Mouse (Mus musculus) heart, postnatal 0 days (tissue): ENCODE results near the gene Ip6k3.

Experiments
- CTCF ChIP-seq: IDR thresholded peaks from 2 replicates; pipeline ENCODE4 v1.5.1; 2016; ENCODE audit warnings: antibody characterized with exemption, control low read depth, low read depth
- EP300 ChIP-seq: IDR thresholded peaks from 2 replicates; pipeline ENCODE4 v1.6.1; 2016; ENCODE audit warnings: antibody characterized with exemption, low read depth

DNA sequence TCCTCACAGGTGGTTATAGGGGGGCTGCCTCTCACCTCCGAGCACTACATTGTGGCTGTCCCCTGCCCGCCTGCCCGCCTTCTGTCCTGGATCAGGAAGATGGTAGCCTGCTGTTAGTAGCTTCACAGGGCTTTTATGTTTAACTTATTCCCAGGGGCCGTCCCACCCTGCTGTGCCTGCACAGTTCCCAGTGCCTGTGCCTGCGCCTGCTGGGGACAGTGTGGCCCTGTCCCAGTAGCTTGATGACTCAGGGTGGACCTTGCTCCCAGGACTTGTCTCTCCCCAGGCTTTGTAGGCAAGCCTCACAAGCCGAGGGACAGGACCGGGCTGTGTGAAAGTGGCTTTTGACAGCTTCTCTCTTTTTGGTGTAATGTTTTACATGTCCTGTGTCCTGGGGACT is 45.8 kb downstream of the Ip6k3 start:
- TF ChIP-seq CTCF, result no peak
- TF ChIP-seq EP300, result no peak
